Mouse (Mus musculus): ENCODE measurements around the gene Rbpms2. TPM values are rescaled to one million over a fixed set of nuclear protein-coding genes. Genes with fewer than 3 reads are reported as not detected.
"Not testable (repeated sequence)": the region's sequence is repeated elsewhere in the genome, so short reads cannot be mapped to it uniquely, and the experiment has no call there.

Rbpms2 gene
- polyA plus RNA-seq, 1 experiment from 2014 or later = 18.9 TPM

- Histone ChIP-seq H3K4me3 (replicated peaks) (no peak overlapping the region), H3K9ac (no peak overlapping the region), H3K4me2 (replicated peaks) (no peak overlapping the region), H3K36me3 (peaks cover 9% of the 10 kb centered on the region), H3K4me1 (replicated peaks) (peaks cover 13% of the 10 kb centered on the region), H3K9me3 (no peaks in the 10 kb centered on the region), H3K27me3 (replicated peaks) (no peaks in the 10 kb centered on the region), H3K27ac (no peak overlapping the region)
- WGBS = 81% methylated on average over 2 of the region's 2 CpGs
- ATAC-seq = no peak
Measured at GRCm38 (mm10) chr9:65684704-65685103, 55.3 kb downstream of the Rbpms2 start.

GRCm38 (mm10) chr9:65689869-65690268 lies 60.4 kb downstream of the Rbpms2 start:
- not testable (repeated sequence) for H3K9me3 ChIP-seq; H3K9ac ChIP-seq; H3K4me3 ChIP-seq (replicated peaks); H3K27ac ChIP-seq; ATAC-seq; H3K4me2 ChIP-seq (replicated peaks); H3K27me3 ChIP-seq (replicated peaks); H3K4me1 ChIP-seq (replicated peaks)
- peaks cover 19% of the 10 kb centered on the region for H3K36me3 ChIP-seq
- WGBS = 67% methylated on average over 2 of the region's 2 CpGs

- 0 out of 2 replicates have a peak, but pooled peaks have one; percentile 8 for ATAC-seq
- H3K9ac ChIP-seq = no peak overlapping the region
- H3K4me2 ChIP-seq (replicated peaks) = no peak overlapping the region
- H3K36me3 ChIP-seq = peaks cover 24% of the 10 kb centered on the region
- no peaks in the 10 kb centered on the region for H3K27me3 ChIP-seq (replicated peaks)
- WGBS = 57% methylated on average over 3 of the region's 3 CpGs
- H3K27ac ChIP-seq = peak overlapping the region; percentile 54; the same call in 1 of the 2 replicates
- H3K4me1 ChIP-seq (replicated peaks) = peaks cover 5% of the 10 kb centered on the region; the same call in 1 of the 2 replicates
- H3K4me3 ChIP-seq (replicated peaks) = no peak overlapping the region
- H3K9me3 ChIP-seq = no peaks in the 10 kb centered on the region
Measured at GRCm38 (mm10) chr9:65692466-65692865, 63.0 kb downstream of the Rbpms2 start.

- Histone ChIP-seq H3K27me3 (replicated peaks) (no peaks in the 10 kb centered on the region), H3K4me1 (replicated peaks) (peaks cover 5% of the 10 kb centered on the region; the same call in 1 of the 2 replicates), H3K4me2 (replicated peaks) (no peak overlapping the region), H3K36me3 (peaks cover 21% of the 10 kb centered on the region), H3K27ac (no peak overlapping the region), H3K4me3 (replicated peaks) (no peak overlapping the region), H3K9ac (no peak overlapping the region), H3K9me3 (no peaks in the 10 kb centered on the region)
- ATAC-seq = peak; percentile 66
- 29% methylated on average over 5 of the region's 5 CpGs for WGBS
Measured at GRCm38 (mm10) chr9:65692959-65693603, 63.6 kb downstream of the Rbpms2 start.

- ATAC-seq = no peak
Measured at GRCm38 (mm10) chr9:65695646-65696045, 66.2 kb downstream of the Rbpms2 start.

GRCm38 (mm10) chr9:65696337-65696736 lies 66.9 kb downstream of the Rbpms2 start:
- no peaks in the 10 kb centered on the region for H3K9me3 ChIP-seq
- H3K27me3 ChIP-seq (replicated peaks) = no peaks in the 10 kb centered on the region
- H3K36me3 ChIP-seq = peaks cover 29% of the 10 kb centered on the region
- H3K4me2 ChIP-seq (replicated peaks) = no peak overlapping the region
- no peak for ATAC-seq
- no peak overlapping the region for H3K27ac ChIP-seq
- no peak overlapping the region for H3K4me3 ChIP-seq (replicated peaks)
- H3K9ac ChIP-seq = no peak overlapping the region
- peaks cover 5% of the 10 kb centered on the region; the same call in 1 of the 2 replicates for H3K4me1 ChIP-seq (replicated peaks)

More at GRCm38 (mm10) chr9:65695646-65696045, 66.2 kb downstream of the Rbpms2 start:
- H3K9ac ChIP-seq = no peak overlapping the region
- H3K9me3 ChIP-seq = no peaks in the 10 kb centered on the region
- H3K27ac ChIP-seq = no peak overlapping the region
- no peak overlapping the region for H3K4me2 ChIP-seq (replicated peaks)
- no peak overlapping the region for H3K4me3 ChIP-seq (replicated peaks)
- H3K4me1 ChIP-seq (replicated peaks) = peaks cover 5% of the 10 kb centered on the region; the same call in 1 of the 2 replicates
- no peaks in the 10 kb centered on the region for H3K27me3 ChIP-seq (replicated peaks)
- WGBS = 67% methylated on average over 3 of the region's 3 CpGs
- peaks cover 22% of the 10 kb centered on the region for H3K36me3 ChIP-seq

- Histone ChIP-seq H3K4me3 (replicated peaks) (no peak overlapping the region), H3K9me3 (no peaks in the 10 kb centered on the region), H3K9ac (no peak overlapping the region), H3K27ac (no peak overlapping the region), H3K27me3 (replicated peaks) (no peaks in the 10 kb centered on the region), H3K4me1 (replicated peaks) (peaks cover 3% of the 10 kb centered on the region; the same call in 1 of the 2 replicates), H3K36me3 (peaks cover 31% of the 10 kb centered on the region), H3K4me2 (replicated peaks) (no peak overlapping the region)
- WGBS = 87% methylated on average over 7 of the region's 7 CpGs
- no peak for ATAC-seq
Measured at GRCm38 (mm10) chr9:65697356-65697755, 67.9 kb downstream of the Rbpms2 start.

- no peaks in the 10 kb centered on the region; the same call in 1 of the 2 replicates for H3K4me1 ChIP-seq (replicated peaks)
- H3K9ac ChIP-seq = no peak overlapping the region
- H3K9me3 ChIP-seq = no peaks in the 10 kb centered on the region
- no peak overlapping the region for H3K4me3 ChIP-seq (replicated peaks)
- H3K36me3 ChIP-seq = peaks cover 37% of the 10 kb centered on the region
- no peaks in the 10 kb centered on the region for H3K27me3 ChIP-seq (replicated peaks)
- ATAC-seq = no peak
- no peak overlapping the region for H3K4me2 ChIP-seq (replicated peaks)
- H3K27ac ChIP-seq = no peak overlapping the region
Measured at GRCm38 (mm10) chr9:65697992-65698391, 68.5 kb downstream of the Rbpms2 start.

- 91% methylated on average over 6 of the region's 6 CpGs for WGBS
- Histone ChIP-seq H3K36me3 (peaks cover 34% of the 10 kb centered on the region), H3K4me2 (replicated peaks) (no peak overlapping the region), H3K9ac (no peak overlapping the region), H3K4me1 (replicated peaks) (no peaks in the 10 kb centered on the region), H3K4me3 (replicated peaks) (no peak overlapping the region), H3K9me3 (no peaks in the 10 kb centered on the region), H3K27ac (no peak overlapping the region), H3K27me3 (replicated peaks) (no peaks in the 10 kb centered on the region)
- no peak for ATAC-seq
Measured at GRCm38 (mm10) chr9:65700504-65700903, 71.1 kb downstream of the Rbpms2 start.

- Histone ChIP-seq H3K27me3 (replicated peaks) (no peaks in the 10 kb centered on the region), H3K27ac (no peak overlapping the region), H3K4me1 (replicated peaks) (no peaks in the 10 kb centered on the region), H3K9me3 (no peaks in the 10 kb centered on the region), H3K4me2 (replicated peaks) (no peak overlapping the region), H3K9ac (no peak overlapping the region), H3K4me3 (replicated peaks) (no peak overlapping the region), H3K36me3 (peaks cover 32% of the 10 kb centered on the region)
- ATAC-seq = no peak
- WGBS = 95% methylated on average over 9 of the region's 9 CpGs
Measured at GRCm38 (mm10) chr9:65702286-65702685, 72.8 kb downstream of the Rbpms2 start.

- no peak for ATAC-seq
- Histone ChIP-seq H3K9me3 (no peaks in the 10 kb centered on the region), H3K4me2 (replicated peaks) (no peak overlapping the region), H3K9ac (no peak overlapping the region), H3K4me1 (replicated peaks) (no peaks in the 10 kb centered on the region), H3K27me3 (replicated peaks) (no peaks in the 10 kb centered on the region), H3K4me3 (replicated peaks) (no peak overlapping the region), H3K36me3 (peaks cover 28% of the 10 kb centered on the region), H3K27ac (no peak overlapping the region)
- 89% methylated on average over 7 of the region's 7 CpGs for WGBS
Measured at GRCm38 (mm10) chr9:65703241-65703640, 73.8 kb downstream of the Rbpms2 start.

GRCm38 (mm10) chr9:65703926-65704595 lies 74.6 kb downstream of the Rbpms2 start:
- Histone ChIP-seq H3K9ac (no peak overlapping the region), H3K4me3 (replicated peaks) (no peak overlapping the region), H3K4me2 (replicated peaks) (no peak overlapping the region), H3K4me1 (replicated peaks) (no peaks in the 10 kb centered on the region), H3K27me3 (replicated peaks) (no peaks in the 10 kb centered on the region), H3K36me3 (peaks cover 28% of the 10 kb centered on the region), H3K27ac (no peak overlapping the region), H3K9me3 (no peaks in the 10 kb centered on the region)
- no peak for ATAC-seq
- 90% methylated on average over 24 of the region's 24 CpGs for WGBS
